Mouse (Mus musculus) CH12.LX (cell line): ENCODE results near the gene Cda. TPM values are rescaled to one million over a fixed set of nuclear protein-coding genes. Genes with fewer than 3 reads are reported as not detected.
A peak's percentile ranks its signal among the peaks of the same experiment; 100 is the strongest.

ENCODE experiments used
- DNase-seq: peaks from one replicate; pipeline ENCODE4 v3.0.0-alpha.2; 2013; ENCODE audit errors: extremely low read depth
- H3K27ac ChIP-seq: 2 replicates; pipeline ENCODE4 v1.5.1; 2012; ENCODE audit warnings: low read depth, mild to moderate bottlenecking, control low read depth, moderate library complexity; ENCODE audit not compliant: insufficient read depth
- H3K27me3 ChIP-seq: replicated peaks from 2 replicates; pipeline ENCODE3; 2012; ENCODE audit warnings: inconsistent platforms
- H3K36me3 ChIP-seq, 2 experiments: replicated peaks in 1 of 2; 2 replicates each; pipeline versions ENCODE3 to v1.6.1; 2012; ENCODE audit warnings: inconsistent platforms in 1 of 2, low read length in 1 of 2, mild to moderate bottlenecking in 1 of 2, mixed read lengths in 1 of 2, moderate library complexity in 1 of 2; ENCODE audit not compliant: control insufficient read depth in 1 of 2, insufficient read depth in 1 of 2
- H3K4me1 ChIP-seq, 2 experiments: 2 replicates each; pipeline ENCODE4 v1.6.1; 2012; ENCODE audit warnings: inconsistent platforms in 1 of 2, moderate library complexity in 1 of 2; ENCODE audit not compliant: insufficient read depth in 2 of 2, control insufficient read depth in 1 of 2
- H3K4me2 ChIP-seq: 2 replicates; pipeline ENCODE4 v1.6.1; 2012; ENCODE audit warnings: low read depth, mild to moderate bottlenecking, control low read depth; ENCODE audit not compliant: poor library complexity, insufficient read depth, severe bottlenecking
- H3K4me3 ChIP-seq, 3 experiments: fragments of 150-350 bp in 1 of 3; sonication (generic) in 1 of 3; replicated peaks in 1 of 3; 2 replicates each; pipeline versions ENCODE3 to v1.5.1; 2011 to 2012; ENCODE audit warnings: low read depth in 2 of 3, low read length in 2 of 3, mild to moderate bottlenecking in 2 of 3, moderate library complexity in 2 of 3, control low read depth in 1 of 3, improper control_type of control experiment in 1 of 3, inconsistent platforms in 1 of 3, mixed read lengths in 1 of 3; ENCODE audit not compliant: poor library complexity in 1 of 3
- H3K79me2 ChIP-seq: replicated peaks from 2 replicates; pipeline ENCODE4 v1.6.1; 2012; ENCODE audit warnings: mild to moderate bottlenecking, moderate library complexity; ENCODE audit not compliant: control insufficient read depth, poor library complexity, insufficient read depth, severe bottlenecking; ENCODE audit errors: extremely low read depth
- H3K9ac ChIP-seq: 2 replicates; pipeline ENCODE4 v1.6.1; 2012; ENCODE audit warnings: low read depth, mild to moderate bottlenecking, control low read depth, moderate library complexity; ENCODE audit not compliant: insufficient read depth
- H3K9me3 ChIP-seq: replicated peaks from 2 replicates; pipeline ENCODE3; 2012; ENCODE audit warnings: low read length, inconsistent platforms, mixed read lengths
- BHLHE40 ChIP-seq: IDR thresholded peaks from 2 replicates; pipeline ENCODE4 v1.6.1; 2011; ENCODE audit warnings: mild to moderate bottlenecking, low read depth, low read length, improper control_type of control experiment
- CTCF ChIP-seq, 2 experiments: IDR thresholded peaks in 1 of 2; conservative IDR thresholded peaks in 1 of 2; 2 replicates each; pipeline ENCODE4 v1.5.1; 2011 to 2012; ENCODE audit warnings: low read depth in 2 of 2, low read length in 2 of 2, improper control_type of control experiment in 1 of 2, inconsistent platforms in 1 of 2, mild to moderate bottlenecking in 1 of 2, moderate library complexity in 1 of 2
- ELF1 ChIP-seq: IDR thresholded peaks from 2 replicates; pipeline ENCODE4 v1.6.1; 2014; ENCODE audit warnings: low read depth, mild to moderate bottlenecking, inconsistent platforms, low read length, improper control_type of control experiment
- ETS1 ChIP-seq: conservative IDR thresholded peaks from 2 replicates; pipeline ENCODE4 v1.6.1; 2012; ENCODE audit warnings: low read depth, mild to moderate bottlenecking, inconsistent platforms, low read length, improper control_type of control experiment, moderate library complexity
- IRF4 ChIP-seq: IDR thresholded peaks from 2 replicates; pipeline ENCODE4 v1.6.1; 2014; ENCODE audit warnings: low read depth, mild to moderate bottlenecking, inconsistent platforms, low read length, improper control_type of control experiment
- TBP ChIP-seq: conservative IDR thresholded peaks from 2 replicates; pipeline ENCODE4 v1.6.1; 2011; ENCODE audit warnings: low read depth, low read length, improper control_type of control experiment
- USF1 ChIP-seq: IDR thresholded peaks from 2 replicates; pipeline ENCODE4 v1.6.1; 2014; ENCODE audit warnings: low read depth, mild to moderate bottlenecking, inconsistent platforms, low read length, improper control_type of control experiment
- dilution Hi-C: fragments of 300-500 bp; cut with MboI; formaldehyde crosslinking; loops from 2 replicates; pipeline ENCODE4 v1.14.3; 2020; ENCODE audit warnings: low sequenced_read_pairs; ENCODE audit not compliant: extremely low pct_unique_long_range_greater_than_20kb, extremely low pct_ligation_motif_present
- in situ Hi-C: fragments of 300-500 bp; cut with MboI; formaldehyde crosslinking; loops from 3 replicates; pipeline ENCODE4 v1.14.3; 2019; ENCODE audit warnings: low sequenced_read_pairs, low pct_ligation_motif_present, low pct_unique_long_range_greater_than_20kb, mixed read lengths
- polyA plus RNA-seq: library from polyadenylated mRNA; unstranded; fragments of >175 nt; gene quantifications from 2 replicates; pipeline ENCODE4 v1.2.1, GENCODE M21; 2012; ENCODE audit warnings: low read depth; ENCODE audit not compliant: insufficient read length
- total RNA-seq, 2 experiments: library from RNA; depleted of rRNA; stranded (reverse); fragments of 300-350 nt in 1 of 2; fragments of >200 nt in 1 of 2; gene quantifications; 2 replicates each; pipeline ENCODE4 v1.2.3; 2012 to 2014

Cda gene
- total and polyA plus RNA-seq, 3 experiments: not detected

DNA sequence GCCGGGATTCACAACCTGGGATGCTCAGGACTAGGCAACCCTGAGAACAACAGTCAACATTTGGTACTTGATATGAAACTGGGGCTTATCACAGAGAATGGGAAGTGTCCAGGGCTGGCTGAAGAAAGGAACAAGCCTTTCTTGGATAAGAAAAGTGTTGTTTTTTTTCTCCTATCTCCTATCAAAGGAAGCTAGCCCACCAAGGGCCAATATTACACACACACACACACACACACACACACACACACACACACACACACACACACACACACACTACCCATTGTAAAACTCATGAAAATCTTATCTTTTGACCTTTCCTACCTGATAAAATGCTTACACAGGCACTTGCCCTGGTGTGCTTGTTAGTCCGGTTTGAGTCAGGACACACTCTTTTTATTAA, 12.3 kb downstream of the Cda start:
- Histone ChIP-seq H3K9me3 (peaks cover 10% of the 10 kb centered on the region), H3K9ac (no peak overlapping the region), H3K36me3 (no peaks in the 10 kb centered on the region), H3K27ac (no peak overlapping the region), H3K4me3 (no peak overlapping the region), H3K4me1 (no peaks in the 10 kb centered on the region), H3K27me3 (peaks cover 85% of the 10 kb centered on the region), H3K79me2 (no peaks in the 10 kb centered on the region), H3K4me2 (no peak overlapping the region)
- in situ Hi-C loops: no loop called here
- no peak for TF ChIP-seq BHLHE40
- dilution Hi-C loops: no loop called here
- no peak for DNase-seq

- Histone ChIP-seq H3K36me3 (no peaks in the 10 kb centered on the region), H3K9me3 (peaks cover 11% of the 10 kb centered on the region), H3K27ac (no peak overlapping the region), H3K79me2 (no peaks in the 10 kb centered on the region), H3K4me2 (no peak overlapping the region), H3K27me3 (peaks cover 88% of the 10 kb centered on the region), H3K4me3 (no peak overlapping the region), H3K9ac (no peak overlapping the region), H3K4me1 (no peaks in the 10 kb centered on the region)
- TF ChIP-seq CTCF (conservative IDR thresholded peaks at IDR 0.05 in 1 of 2, IDR thresholded peaks at IDR 0.05 in 1 of 2; ENCODE audit: low read depth in 2 of 2, low read length in 2 of 2) (peak in 1 of 2 experiments; percentile 5; a peak in 1 of 4 replicates), USF1 (no peak), ELF1 (no peak), ETS1 (no peak)
- no peak for DNase-seq
- in situ Hi-C loops (no loop called here), dilution Hi-C loops (no loop called here)
Observed at GRCm38 (mm10) chr4:138353438-138354171, 14.2 kb downstream of the Cda start.

GRCm38 (mm10) chr4:138352692-138353091, 15.1 kb downstream of the Cda start:
- Histone ChIP-seq H3K79me2 (no peaks in the 10 kb centered on the region), H3K27ac (no peak overlapping the region), H3K4me3 (no peak overlapping the region), H3K4me2 (no peak overlapping the region), H3K9me3 (peaks cover 11% of the 10 kb centered on the region), H3K9ac (no peak overlapping the region), H3K4me1 (no peaks in the 10 kb centered on the region), H3K36me3 (no peaks in the 10 kb centered on the region), H3K27me3 (peaks cover 91% of the 10 kb centered on the region)
- no peak for TF ChIP-seq IRF4
- dilution Hi-C loops (no loop called here), in situ Hi-C loops (no loop called here)
- DNase-seq: no peak

DNA sequence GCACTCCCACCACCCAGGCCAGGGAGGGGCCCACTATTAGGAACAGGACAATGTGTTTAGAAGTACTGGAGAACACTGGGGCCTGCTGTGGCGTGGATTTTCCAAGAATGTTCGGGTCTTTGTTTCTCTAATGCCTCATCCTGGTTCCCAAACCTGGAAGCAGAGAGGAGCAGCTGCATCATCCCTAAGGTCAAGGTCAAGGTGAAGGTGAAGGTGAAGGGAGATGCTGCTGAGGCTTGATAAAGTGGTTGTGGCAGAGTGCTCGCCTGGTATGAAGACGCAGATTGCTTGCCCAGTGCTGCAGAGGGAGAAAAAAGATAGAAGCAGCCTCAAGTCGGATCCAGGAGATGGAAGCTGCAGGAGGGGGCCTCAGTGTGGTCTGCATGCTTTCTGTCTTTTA, 16.0 kb downstream of the Cda start:
- dilution Hi-C loops: no loop called here
- TF ChIP-seq TBP: no peak

More for the DNA sequence above, 16.0 kb downstream of the Cda start:
- H3K36me3 ChIP-seq: no peaks in the 10 kb centered on the region
- no peaks in the 10 kb centered on the region for H3K4me1 ChIP-seq
- peaks cover 93% of the 10 kb centered on the region for H3K27me3 ChIP-seq
- peaks cover 11% of the 10 kb centered on the region for H3K9me3 ChIP-seq
- no peak overlapping the region for H3K9ac ChIP-seq
- no peak overlapping the region for H3K27ac ChIP-seq
- H3K79me2 ChIP-seq: no peaks in the 10 kb centered on the region
- in situ Hi-C loops: no loop called here
- no peak overlapping the region for H3K4me3 ChIP-seq
- H3K4me2 ChIP-seq: no peak overlapping the region
- DNase-seq: no peak
